Mouse (Mus musculus) forebrain, embryonic 12.5 days (tissue): ENCODE data around the gene Anxa2. TPM values are rescaled to one million over a fixed set of nuclear protein-coding genes. Genes with fewer than 3 reads are reported as not detected.

Source experiments
- ATAC-seq: fragments of 200-750 bp; cut with Nextera tagmentation; 2 replicates; pipeline ENCODE4 v1.8.0; 2017; ENCODE audit warnings: moderate TSS enrichment; ENCODE audit not compliant: low FRiP score
- H3K27ac ChIP-seq: fragments of 300-500 bp; sonication (generic); 2 replicates; pipeline ENCODE4 v1.5.1; 2016; ENCODE audit warnings: mild to moderate bottlenecking
- H3K27me3 ChIP-seq: fragments of 300-500 bp; sonication (generic); 2 replicates; pipeline ENCODE4 v1.6.1; 2016; ENCODE audit warnings: mild to moderate bottlenecking
- H3K36me3 ChIP-seq: fragments of 300-500 bp; sonication (generic); replicated peaks from 2 replicates; pipeline ENCODE4 v1.6.1; 2016; ENCODE audit warnings: mild to moderate bottlenecking
- H3K4me1 ChIP-seq: fragments of 300-500 bp; sonication (generic); 2 replicates; pipeline ENCODE4 v1.6.1; 2016
- H3K4me2 ChIP-seq: fragments of 300-500 bp; sonication (generic); 2 replicates; pipeline ENCODE4 v1.6.1; 2016; ENCODE audit warnings: mild to moderate bottlenecking, moderate library complexity
- H3K4me3 ChIP-seq: fragments of 300-500 bp; sonication (generic); replicated peaks from 2 replicates; pipeline ENCODE4 v1.5.1; 2016; ENCODE audit warnings: mild to moderate bottlenecking
- H3K9ac ChIP-seq: fragments of 300-500 bp; sonication (generic); 2 replicates; pipeline ENCODE4 v1.6.1; 2016; ENCODE audit warnings: mild to moderate bottlenecking
- H3K9me3 ChIP-seq: fragments of 300-500 bp; sonication (generic); 2 replicates; pipeline ENCODE4 v1.6.1; 2016
- WGBS: fragments of 180-500 bp; shearing (Covaris S2); methylation state at CpG from one replicate; pipeline ENCODE4 v1.1.7; 2016; 5-methylcytosine and 5-hydroxymethylcytosine counted together
- polyA plus RNA-seq: library from polyadenylated mRNA; unstranded; fragments of >200 nt; fragmentation: Nextera tagmentation; extraction: Ambion mirVana; gene quantifications from 2 replicates; pipeline ENCODE4 v1.2.1, GENCODE M21; 2016

Anxa2 gene
- polyA plus RNA-seq = 114 and 160 TPM in 2 replicates

GRCm38 (mm10) chr9:69453066-69453900 is at the start of gene Anxa2:
Anxa2 (plus strand) TSS chr9:69453620.
- 10% methylated on average over 37 of the region's 37 CpGs for WGBS
- Histone ChIP-seq H3K9me3 (no peaks in the 10 kb centered on the region), H3K27me3 (peaks cover 35% of the 10 kb centered on the region), H3K36me3 (no peaks in the 10 kb centered on the region), H3K9ac (peak within 1 kb of the TSS; percentile 61), H3K27ac (peak within 1 kb of the TSS; percentile 50), H3K4me1 (peaks cover 24% of the 10 kb centered on the region), H3K4me3 (peak within 1 kb of the TSS; percentile 45), H3K4me2 (peak within 1 kb of the TSS; percentile 80)
- ATAC-seq = peak; percentile 88

GRCm38 (mm10) chr9:69404671-69405070 is 48.7 kb upstream of the Anxa2 start:
- no peaks in the 10 kb centered on the region for H3K9me3 ChIP-seq
- H3K36me3 ChIP-seq = 0 out of 2 replicates have a peak, but pooled peaks cover 5% of the 10 kb centered on the region
- H3K27me3 ChIP-seq = no peaks in the 10 kb centered on the region
- H3K9ac ChIP-seq = no peak overlapping the region
- no peak overlapping the region for H3K4me2 ChIP-seq
- no peak for ATAC-seq
- WGBS = 73% methylated on average over 6 of the region's 6 CpGs
- H3K4me1 ChIP-seq = no peaks in the 10 kb centered on the region
- H3K4me3 ChIP-seq = no peak overlapping the region
- no peak overlapping the region for H3K27ac ChIP-seq

- WGBS = 96% methylated on average over 1 of the region's 1 CpGs
- Histone ChIP-seq H3K9ac (no peak overlapping the region), H3K4me3 (no peak overlapping the region), H3K27me3 (no peaks in the 10 kb centered on the region), H3K36me3 (peaks cover 40% of the 10 kb centered on the region), H3K4me2 (no peak overlapping the region), H3K27ac (no peak overlapping the region), H3K4me1 (no peaks in the 10 kb centered on the region), H3K9me3 (no peaks in the 10 kb centered on the region)
- no peak for ATAC-seq
These were observed 33.9 kb upstream of the Anxa2 start for GRCm38 (mm10) chr9:69419476-69419875.

GRCm38 (mm10) chr9:69430531-69430930 is 22.9 kb upstream of the Anxa2 start:
- Histone ChIP-seq H3K27ac (no peak overlapping the region), H3K4me2 (no peak overlapping the region), H3K27me3 (no peaks in the 10 kb centered on the region), H3K4me3 (no peak overlapping the region), H3K9ac (no peak overlapping the region), H3K4me1 (peaks cover 19% of the 10 kb centered on the region), H3K36me3 (peaks cover 25% of the 10 kb centered on the region), H3K9me3 (no peaks in the 10 kb centered on the region)
- 90% methylated on average over 3 of the region's 3 CpGs for WGBS
- ATAC-seq = no peak

GRCm38 (mm10) chr9:69431863-69432555 is 21.4 kb upstream of the Anxa2 start:
- H3K4me3 ChIP-seq = no peak overlapping the region
- H3K4me1 ChIP-seq = peaks cover 19% of the 10 kb centered on the region
- WGBS = 34% methylated on average over 6 of the region's 6 CpGs
- H3K27ac ChIP-seq = peak overlapping the region; percentile 66
- no peaks in the 10 kb centered on the region for H3K9me3 ChIP-seq
- no peak for ATAC-seq
- no peaks in the 10 kb centered on the region for H3K27me3 ChIP-seq
- no peak overlapping the region for H3K4me2 ChIP-seq
- H3K9ac ChIP-seq = no peak overlapping the region
- peaks cover 18% of the 10 kb centered on the region for H3K36me3 ChIP-seq

- 85% methylated on average over 10 of the region's 10 CpGs for WGBS
- H3K9me3 ChIP-seq = no peaks in the 10 kb centered on the region
- ATAC-seq = no peak
- H3K4me2 ChIP-seq = no peak overlapping the region
- peaks cover 24% of the 10 kb centered on the region for H3K4me1 ChIP-seq
- no peak overlapping the region for H3K9ac ChIP-seq
- no peak overlapping the region for H3K4me3 ChIP-seq
- 0 out of 2 replicates have a peak, but pooled peaks cover 5% of the 10 kb centered on the region for H3K36me3 ChIP-seq
- no peaks in the 10 kb centered on the region for H3K27me3 ChIP-seq
- H3K27ac ChIP-seq = no peak overlapping the region
These were observed 18.2 kb upstream of the Anxa2 start for GRCm38 (mm10) chr9:69435194-69435593.

- Histone ChIP-seq H3K36me3 (0 out of 2 replicates have a peak, but pooled peaks cover 2% of the 10 kb centered on the region), H3K4me3 (no peak overlapping the region), H3K4me2 (no peak overlapping the region), H3K9ac (no peak overlapping the region), H3K27me3 (no peaks in the 10 kb centered on the region), H3K4me1 (peaks cover 29% of the 10 kb centered on the region), H3K9me3 (no peaks in the 10 kb centered on the region), H3K27ac (no peak overlapping the region)
- ATAC-seq = no peak
These were observed 17.8 kb upstream of the Anxa2 start for GRCm38 (mm10) chr9:69435662-69436061.

- no peak overlapping the region for H3K27ac ChIP-seq
- no peak overlapping the region for H3K4me3 ChIP-seq
- no peaks in the 10 kb centered on the region for H3K9me3 ChIP-seq
- H3K36me3 ChIP-seq = no peaks in the 10 kb centered on the region
- 39% methylated on average over 7 of the region's 7 CpGs for WGBS
- no peaks in the 10 kb centered on the region for H3K27me3 ChIP-seq
- ATAC-seq = no peak
- H3K4me2 ChIP-seq = no peak overlapping the region
- H3K4me1 ChIP-seq = peaks cover 13% of the 10 kb centered on the region; the same call in 1 of the 2 replicates
- no peak overlapping the region for H3K9ac ChIP-seq
These were observed 13.5 kb upstream of the Anxa2 start for GRCm38 (mm10) chr9:69439805-69440357.

GRCm38 (mm10) chr9:69442471-69443038 is 10.9 kb upstream of the Anxa2 start:
- H3K9me3 ChIP-seq = no peaks in the 10 kb centered on the region
- H3K4me2 ChIP-seq = no peak overlapping the region
- peaks cover 13% of the 10 kb centered on the region; the same call in 1 of the 2 replicates for H3K4me1 ChIP-seq
- no peaks in the 10 kb centered on the region for H3K27me3 ChIP-seq
- ATAC-seq = no peak
- H3K36me3 ChIP-seq = no peaks in the 10 kb centered on the region
- no peak overlapping the region for H3K27ac ChIP-seq
- no peak overlapping the region for H3K9ac ChIP-seq
- 84% methylated on average over 6 of the region's 6 CpGs for WGBS
- no peak overlapping the region for H3K4me3 ChIP-seq

GRCm38 (mm10) chr9:69443203-69443602 is 10.2 kb upstream of the Anxa2 start:
- Histone ChIP-seq H3K9ac (no peak overlapping the region), H3K9me3 (no peaks in the 10 kb centered on the region), H3K27me3 (no peaks in the 10 kb centered on the region), H3K4me1 (peaks cover 13% of the 10 kb centered on the region; the same call in 1 of the 2 replicates), H3K4me3 (no peak overlapping the region), H3K36me3 (no peaks in the 10 kb centered on the region), H3K27ac (no peak overlapping the region), H3K4me2 (no peak overlapping the region)
- ATAC-seq = no peak
- 76% methylated on average over 3 of the region's 3 CpGs for WGBS

GRCm38 (mm10) chr9:69448801-69449200 is 4.6 kb upstream of the Anxa2 start:
- no peak for ATAC-seq
- Histone ChIP-seq H3K4me1 (peaks cover 9% of the 10 kb centered on the region), H3K4me2 (no peak overlapping the region), H3K9me3 (no peaks in the 10 kb centered on the region), H3K4me3 (no peak overlapping the region), H3K27ac (no peak overlapping the region), H3K36me3 (no peaks in the 10 kb centered on the region), H3K9ac (no peak overlapping the region), H3K27me3 (peaks cover 14% of the 10 kb centered on the region)
- WGBS = 68% methylated on average over 3 of the region's 3 CpGs

GRCm38 (mm10) chr9:69450636-69451035 is 2.8 kb upstream of the Anxa2 start:
- Histone ChIP-seq H3K27me3 (peaks cover 31% of the 10 kb centered on the region), H3K36me3 (no peaks in the 10 kb centered on the region), H3K9me3 (no peaks in the 10 kb centered on the region), H3K4me2 (no peak overlapping the region), H3K9ac (no peak overlapping the region), H3K4me3 (no peak overlapping the region), H3K27ac (no peak overlapping the region), H3K4me1 (peaks cover 15% of the 10 kb centered on the region)
- no peak for ATAC-seq
- WGBS = 87% methylated on average over 9 of the region's 9 CpGs
